Mouse (Mus musculus) spleen, adult 18-20 months (tissue): ENCODE data around the gene Eif3l.

Experiments
- DNase-seq, 2 experiments: peaks; one replicate each; pipeline ENCODE4 v3.0.0; 2022; ENCODE audit warnings: mixed read lengths in 2 of 2

Gene Eif3l

DNA sequence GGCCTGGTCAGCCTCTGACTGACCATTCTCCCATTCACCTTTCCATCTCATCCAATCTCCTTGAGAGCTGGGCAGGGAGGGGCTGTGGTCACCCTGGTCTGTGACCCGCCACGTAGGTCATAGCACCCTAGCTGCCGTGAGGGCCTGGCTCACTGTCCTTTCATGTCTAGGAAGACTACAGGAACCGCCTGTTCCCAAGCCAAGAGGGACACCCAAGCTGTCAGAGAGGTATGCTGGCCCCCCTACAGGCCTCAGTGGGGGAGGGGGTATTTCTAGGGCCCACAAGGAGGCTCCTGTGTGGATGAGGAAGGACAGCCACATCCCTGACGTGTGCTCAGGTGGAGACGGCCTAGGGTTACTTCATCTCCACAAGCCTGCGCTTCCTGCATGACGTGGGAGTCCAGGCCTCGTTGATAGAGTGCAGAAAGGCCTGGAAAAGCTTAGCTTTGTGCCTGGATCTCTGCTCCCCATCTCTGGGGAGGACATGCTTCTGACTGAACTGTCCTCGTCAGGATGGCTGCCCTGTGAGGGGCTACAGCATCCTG is 49.4 kb downstream of the Eif3l start:
- DNase-seq = no peak

- peak in 1 of 2 experiments; percentile 52 for DNase-seq
These were observed 51.4 kb downstream of the Eif3l start for GRCm38 (mm10) chr15:79126217-79126932.

- no peak for DNase-seq
These were observed 52.1 kb downstream of the Eif3l start for GRCm38 (mm10) chr15:79127101-79127500.

DNA sequence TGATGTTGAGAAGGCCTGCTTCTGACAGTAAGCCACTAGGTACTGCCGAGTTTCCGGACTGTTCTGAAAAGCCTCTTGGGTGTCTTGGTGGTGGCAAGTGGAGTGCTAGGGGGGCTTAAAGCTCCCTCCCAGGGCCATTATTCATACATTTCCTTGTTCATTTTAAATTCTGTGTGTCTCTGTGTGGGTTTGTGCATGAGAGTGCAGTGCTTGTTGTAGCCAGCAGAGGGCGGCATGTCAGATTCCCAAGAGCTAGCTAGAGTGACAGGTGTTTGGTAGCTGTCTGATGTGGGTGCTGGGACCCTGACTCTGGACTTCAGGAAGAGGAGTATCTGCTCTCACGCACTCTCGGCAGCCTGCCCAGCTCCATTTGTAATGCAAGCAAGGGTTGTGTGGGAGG is 53.2 kb downstream of the Eif3l start:
- DNase-seq = no peak

DNA sequence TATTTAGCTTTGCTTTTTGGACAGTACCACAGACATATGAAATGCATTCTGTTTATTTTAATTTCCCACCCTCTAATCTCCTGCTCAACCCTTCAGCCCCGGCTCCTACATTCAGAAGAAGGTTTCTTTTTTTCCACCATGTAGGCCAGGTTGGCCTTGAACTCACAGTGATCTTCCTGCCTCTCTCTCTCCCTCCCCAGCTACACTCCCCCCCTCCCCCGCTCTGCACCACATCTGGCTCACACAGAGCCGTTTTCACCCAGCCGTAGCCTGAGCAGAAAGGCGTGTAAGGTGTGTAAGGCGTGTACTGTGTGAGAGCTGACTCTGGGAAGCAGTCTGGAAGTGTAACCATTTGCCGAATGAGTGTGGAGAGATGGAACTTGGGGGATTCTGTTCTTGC is 54.3 kb downstream of the Eif3l start:
- DNase-seq = no peak

DNA sequence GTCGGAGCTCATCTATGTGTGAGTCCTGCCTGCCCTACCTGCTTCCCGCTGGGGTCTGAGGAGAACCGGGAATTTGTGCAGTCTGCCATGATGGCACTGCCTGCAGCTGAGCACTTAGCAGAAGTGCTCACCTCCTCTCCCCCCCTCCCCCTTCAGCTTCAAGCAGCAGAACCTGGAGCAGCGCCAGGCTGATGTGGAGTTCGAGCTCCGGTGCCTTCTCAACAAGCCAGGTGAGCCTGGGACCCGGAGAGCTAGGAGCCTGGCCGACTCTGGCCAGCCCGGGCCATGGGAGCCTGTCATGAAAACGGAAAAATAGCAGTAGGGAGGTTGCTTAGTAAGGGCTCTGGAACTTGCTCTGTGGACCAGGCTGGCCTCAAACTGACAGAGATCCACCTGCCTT is 55.8 kb downstream of the Eif3l start:
- no peak for DNase-seq

GRCm38 (mm10) chr15:79131442-79131841 is 56.5 kb downstream of the Eif3l start:
- no peak for DNase-seq

GRCm38 (mm10) chr15:79133191-79133661 is 58.2 kb downstream of the Eif3l start:
- DNase-seq = no peak

GRCm38 (mm10) chr15:79134496-79135270 is 59.7 kb downstream of the Eif3l start:
- DNase-seq = no peak

DNA sequence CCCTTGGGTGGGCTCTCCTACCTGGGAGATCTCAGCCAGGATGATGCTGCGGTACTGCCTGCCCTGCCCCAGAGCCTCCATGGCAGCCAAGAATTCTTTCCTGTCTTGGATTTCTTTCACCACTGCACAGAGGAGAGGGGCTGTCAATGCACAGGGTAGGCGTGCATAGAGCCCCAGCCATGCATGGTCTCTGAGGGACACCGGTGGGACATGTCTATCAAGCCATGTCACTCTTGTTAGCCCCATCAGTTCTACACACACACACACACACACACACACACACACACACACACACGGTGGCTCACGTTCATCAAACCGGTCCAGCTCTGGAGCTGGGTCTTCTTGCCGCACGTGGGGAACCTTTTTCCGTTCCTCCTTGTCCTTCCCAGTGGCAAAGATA is 60.4 kb downstream of the Eif3l start:
- DNase-seq = no peak

- no peak for DNase-seq
These were observed 61.0 kb downstream of the Eif3l start for GRCm38 (mm10) chr15:79135783-79136575.

GRCm38 (mm10) chr15:79139640-79140039 is 64.7 kb downstream of the Eif3l start:
- no peak for DNase-seq

- peak; percentile 87 to 91 for DNase-seq
These were observed 66.0 kb downstream of the Eif3l start, which contains the start of the genes Polr2f and 1700088E04Rik for GRCm38 (mm10) chr15:79140866-79141565. TSS of gene Polr2f (plus strand) at chr15:79141009. TSS of gene 1700088E04Rik (minus strand) at chr15:79141253.

DNA sequence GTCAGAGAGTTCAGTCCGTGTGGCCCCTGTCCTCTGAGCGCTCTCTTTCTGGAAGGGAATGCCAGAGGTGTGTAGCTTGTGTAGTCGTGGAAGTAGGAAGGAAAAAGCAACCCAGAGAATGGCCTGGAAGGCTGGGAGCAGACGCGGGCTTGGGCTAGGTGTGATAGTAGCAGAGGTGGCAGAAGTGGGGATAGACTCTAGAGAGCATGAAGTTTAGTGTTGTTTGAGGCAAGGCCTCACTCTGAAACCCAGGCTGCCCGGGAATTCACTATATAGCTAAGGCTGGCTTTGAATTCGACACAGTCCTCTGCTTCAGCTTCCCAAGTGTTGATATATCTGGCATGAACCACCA is 66.6 kb downstream of the Eif3l start:
- DNase-seq = no peak

DNA sequence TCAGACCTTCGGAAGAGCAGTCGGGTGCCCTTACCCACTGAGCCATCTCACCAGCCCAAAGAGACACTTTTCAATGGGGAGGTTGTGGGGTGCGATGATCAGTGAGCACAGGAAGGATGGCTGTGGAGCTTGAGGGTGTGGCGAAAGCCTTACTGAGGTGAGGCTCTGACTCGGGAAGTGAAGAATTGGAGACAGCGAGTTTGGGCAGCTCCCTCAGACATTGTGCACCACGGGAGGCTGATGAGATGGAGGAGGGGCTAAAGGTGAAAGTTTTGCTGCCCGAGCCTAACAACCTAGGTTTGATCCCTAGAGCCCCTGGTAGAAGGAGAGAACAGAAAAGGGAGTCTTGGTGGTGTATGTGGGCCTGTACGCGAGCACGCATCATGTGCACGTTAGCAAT is 68.3 kb downstream of the Eif3l start:
- DNase-seq = no peak
